Mouse (Mus musculus) cerebellum, adult 18-20 months (tissue): ENCODE results near the gene Ccdc124.

Experiments
- DNase-seq, 2 experiments: peaks; one replicate each; pipeline ENCODE4 v3.0.0; 2021

The Ccdc124 gene

DNA sequence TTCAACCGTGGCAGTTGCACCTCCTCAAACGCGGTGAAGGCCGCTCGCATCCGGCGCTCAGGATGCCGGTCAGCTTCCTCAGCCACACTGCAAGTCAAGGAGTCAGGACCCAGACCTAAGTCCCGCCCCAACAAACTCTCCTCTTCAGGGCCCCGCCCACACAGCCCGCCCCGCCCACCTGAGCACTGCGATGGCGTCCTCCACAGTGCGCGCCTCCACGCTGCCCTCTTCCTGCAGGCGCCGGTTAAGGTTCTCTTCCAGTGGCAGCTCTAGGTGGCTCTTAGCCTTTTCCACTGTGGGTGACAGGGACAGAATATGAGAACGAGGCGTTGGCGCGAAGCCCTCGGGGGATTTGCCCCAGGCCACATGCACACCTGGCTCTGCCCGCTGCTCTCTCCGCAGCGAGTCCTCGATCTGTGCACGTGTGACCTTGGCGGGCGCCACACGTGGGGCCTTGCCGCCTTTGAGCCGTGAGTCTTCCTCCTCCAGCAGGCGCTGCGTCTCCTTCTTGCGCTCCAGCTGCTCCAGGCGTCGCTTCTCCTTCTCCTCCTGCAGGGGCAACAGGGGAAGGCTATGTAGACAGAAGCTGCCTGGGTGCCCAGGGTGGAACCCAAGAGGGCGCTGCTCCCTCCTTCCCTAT, 5.1 kb downstream of the Ccdc124 start:
- no peak for DNase-seq

DNA sequence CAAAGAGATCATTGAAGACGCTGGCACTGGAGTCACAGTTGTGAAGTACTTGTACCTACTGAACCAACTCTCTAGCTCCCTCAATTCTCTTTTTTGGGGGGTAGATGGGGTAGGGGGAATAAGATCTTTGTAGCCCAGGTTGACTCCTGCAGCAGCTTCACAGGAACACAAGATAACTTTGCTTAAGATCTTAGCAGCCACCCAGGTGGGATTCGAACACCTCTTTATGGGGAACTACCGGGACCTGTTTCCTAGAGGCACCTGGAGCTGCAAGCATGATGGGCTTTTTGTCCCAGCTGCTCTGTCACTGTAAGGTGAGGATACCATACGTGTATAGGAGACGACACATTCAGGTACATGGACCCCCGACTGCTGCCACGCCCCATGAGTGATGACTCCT, 7.2 kb downstream of the Ccdc124 start:
- DNase-seq: peak in 1 of 2 experiments; percentile 13

DNA sequence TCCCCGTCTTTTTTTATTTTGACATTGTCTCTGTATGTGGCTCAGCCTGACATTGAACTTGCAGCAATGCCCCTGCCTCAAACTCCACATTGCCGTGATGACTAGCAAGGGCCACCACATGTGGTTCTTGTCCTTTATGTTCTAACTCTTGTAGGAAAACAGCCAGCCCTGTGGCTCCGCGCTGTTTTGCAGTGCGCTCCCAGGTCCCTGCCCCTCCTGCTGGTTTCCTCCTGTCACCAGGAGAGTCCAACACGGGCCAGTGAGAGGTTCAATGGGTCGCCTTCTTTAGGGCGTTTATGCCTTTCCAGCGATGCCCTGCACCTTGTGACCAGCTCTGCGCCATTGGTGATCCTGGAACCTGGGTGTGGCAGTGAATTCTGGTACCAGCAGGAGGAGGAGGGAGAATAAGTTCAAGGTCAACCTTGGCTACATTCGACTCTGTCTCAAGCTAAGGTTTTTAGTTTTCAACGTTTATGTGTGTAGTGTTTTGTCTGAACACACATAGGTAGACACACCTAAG, 7.7 kb downstream of the Ccdc124 start:
- DNase-seq: peak in 1 of 2 experiments; percentile 28

DNA sequence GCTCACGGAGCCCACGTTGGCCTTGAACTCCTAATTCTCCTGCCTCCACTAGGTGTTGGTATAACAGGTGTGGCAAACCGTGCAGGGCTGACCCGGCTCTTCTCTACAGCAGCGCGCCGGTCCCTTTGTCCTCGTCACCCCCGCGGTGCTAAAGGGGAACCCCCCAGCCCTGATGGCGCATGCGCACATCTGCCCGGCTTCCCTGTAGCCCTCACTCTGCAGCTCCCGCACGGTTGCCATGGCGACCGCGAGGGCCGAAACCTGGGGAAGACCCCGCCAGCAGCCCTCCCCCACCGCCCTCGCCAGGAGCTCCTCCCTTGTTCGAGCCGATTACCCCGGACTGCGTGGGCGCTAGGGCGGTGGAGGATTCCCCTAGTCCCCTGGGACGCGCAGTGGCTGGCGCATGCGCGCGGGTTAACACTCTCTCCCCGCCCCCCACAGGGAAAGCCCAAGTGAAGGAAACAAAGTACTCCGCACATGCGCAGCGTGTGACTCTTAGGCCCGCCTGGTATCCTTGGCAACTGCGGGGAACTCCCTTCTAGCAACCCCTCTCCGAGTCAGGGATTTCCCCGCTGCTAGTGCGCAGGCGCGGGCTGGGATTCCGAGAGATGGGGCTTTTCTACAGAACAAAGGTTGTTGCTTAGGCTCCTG, 8.3 kb downstream of the Ccdc124 start:
- peak; percentile 97 to 99 for DNase-seq

DNA sequence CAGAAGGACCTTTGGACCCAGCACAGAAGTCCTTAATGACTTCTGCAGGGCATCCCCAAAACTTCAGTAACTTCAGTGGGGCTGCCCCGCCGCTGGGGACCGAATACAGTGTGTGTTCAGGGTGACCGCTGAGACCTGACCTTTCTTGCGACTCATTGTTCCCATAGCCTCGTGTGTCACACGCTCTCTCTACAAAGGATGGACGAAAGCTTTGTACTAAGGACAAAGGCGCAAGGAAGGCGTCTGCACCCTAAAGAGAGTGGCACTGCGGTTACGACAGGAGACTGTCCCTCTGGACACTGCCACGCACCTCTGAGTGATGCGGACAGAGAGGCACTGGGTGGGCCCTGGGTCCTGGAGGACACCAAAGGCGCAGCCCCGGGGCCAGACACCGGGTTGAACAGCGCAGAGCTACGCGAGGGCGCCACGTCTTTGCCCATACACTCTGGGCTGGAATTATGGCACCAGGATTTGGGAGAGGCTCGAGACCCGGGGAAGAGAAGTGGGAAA, 9.0 kb downstream of the Ccdc124 start:
- peak in 1 of 2 experiments; percentile 58 for DNase-seq

DNA sequence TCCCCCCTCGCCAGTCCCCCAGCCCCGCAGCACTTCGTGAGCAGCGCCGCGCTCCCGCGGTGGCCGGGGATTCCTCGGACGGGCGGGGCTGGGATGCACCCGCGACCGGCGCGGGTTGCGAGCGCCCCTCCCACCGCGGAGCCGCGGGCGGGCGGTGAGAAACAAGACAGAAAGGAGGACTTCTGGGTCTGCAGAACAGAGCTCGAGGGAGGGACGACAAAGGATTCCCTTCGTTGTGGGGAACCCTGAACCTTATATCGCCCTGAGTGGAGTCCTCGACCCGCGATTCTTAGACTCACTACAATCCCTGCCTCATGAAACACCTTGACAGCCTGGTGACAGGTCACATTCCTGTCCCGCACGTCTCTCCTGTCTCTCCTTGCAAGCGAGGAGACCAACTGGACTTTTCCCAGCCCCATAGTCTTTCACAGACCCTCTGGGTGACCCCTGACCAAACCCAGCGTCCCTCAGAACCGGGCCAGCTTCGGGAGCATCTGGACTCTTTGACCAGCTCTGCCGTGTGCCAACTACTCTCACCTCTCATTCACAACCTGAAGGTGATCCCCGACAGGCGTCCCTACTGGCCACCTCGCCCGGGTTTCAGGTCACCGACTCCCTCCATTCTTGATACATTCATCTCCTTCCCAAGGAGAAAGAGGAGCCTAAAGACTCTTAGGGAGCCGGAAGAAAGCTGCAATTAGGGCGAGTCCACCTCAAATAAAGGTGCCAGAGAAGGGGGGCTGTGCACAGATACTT, 9.6 kb downstream of the Ccdc124 start:
- peak in 1 of 2 experiments; percentile 48 for DNase-seq

DNA sequence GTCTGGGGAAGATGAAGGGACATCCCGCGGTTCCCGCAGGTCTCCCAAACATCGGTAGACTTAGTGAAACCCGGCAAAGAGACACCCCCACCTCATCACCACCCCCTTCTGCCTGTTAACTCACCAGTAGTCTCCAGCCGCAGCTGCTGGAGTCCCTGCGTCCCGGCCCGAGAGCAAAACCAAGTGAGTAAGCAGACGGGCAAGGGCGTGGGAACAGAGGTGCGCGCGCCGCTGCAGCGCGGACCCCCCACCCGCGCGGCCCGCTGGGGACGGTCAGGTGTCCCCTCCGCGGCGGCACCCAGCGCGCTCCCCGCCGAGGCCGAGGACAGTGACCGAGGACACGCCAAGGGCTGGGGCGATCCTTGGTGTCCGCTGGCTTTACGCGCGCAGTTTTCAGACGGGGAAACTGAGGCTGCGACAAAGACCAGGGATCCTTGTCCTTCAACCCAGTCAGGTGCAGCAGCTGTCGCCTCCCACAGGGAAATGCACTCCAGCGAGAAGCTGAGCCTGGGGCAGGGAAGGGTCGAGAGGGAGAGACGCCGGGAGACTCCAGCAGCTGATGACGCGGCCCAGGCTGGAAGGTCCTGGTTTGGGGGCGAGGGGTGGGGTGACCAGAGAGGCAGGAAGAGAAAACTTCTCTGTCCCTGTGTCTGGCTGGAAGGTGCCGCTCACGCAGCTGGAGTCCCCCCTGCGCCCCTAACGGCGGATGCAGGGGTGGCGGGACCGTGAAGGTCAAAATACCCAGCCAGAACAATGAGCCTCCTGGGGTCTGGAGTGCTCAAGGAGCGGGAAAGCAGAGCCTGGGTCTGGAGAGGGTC, 10.7 kb downstream of the Ccdc124 start, which contains the start of gene Kcnn1:
Gene Kcnn1 (minus strand): TSS at position 435 of the 818 bp plus-strand sequence.
- peak in 1 of 2 experiments; percentile 21 for DNase-seq

DNA sequence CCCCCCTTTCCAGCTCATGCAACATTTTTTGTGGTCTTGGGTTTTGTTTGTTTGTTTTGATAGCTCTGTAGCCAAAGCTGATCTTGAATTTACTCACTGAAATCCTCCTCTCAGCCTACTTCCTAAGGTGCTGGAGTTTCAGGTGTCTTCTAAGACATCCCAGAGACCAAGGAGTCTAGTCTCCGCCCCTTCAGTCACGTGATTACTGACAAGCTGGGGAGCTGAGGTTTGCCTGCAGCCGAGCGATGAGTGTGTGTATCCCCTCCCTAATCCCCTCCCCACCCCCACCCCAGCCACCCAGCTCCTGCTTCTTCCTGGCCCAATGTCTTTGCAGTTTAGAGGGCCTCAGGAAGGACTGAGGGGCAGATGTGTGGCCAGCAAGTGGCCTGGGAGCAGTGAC, 16.2 kb downstream of the Ccdc124 start:
- no peak for DNase-seq

DNA sequence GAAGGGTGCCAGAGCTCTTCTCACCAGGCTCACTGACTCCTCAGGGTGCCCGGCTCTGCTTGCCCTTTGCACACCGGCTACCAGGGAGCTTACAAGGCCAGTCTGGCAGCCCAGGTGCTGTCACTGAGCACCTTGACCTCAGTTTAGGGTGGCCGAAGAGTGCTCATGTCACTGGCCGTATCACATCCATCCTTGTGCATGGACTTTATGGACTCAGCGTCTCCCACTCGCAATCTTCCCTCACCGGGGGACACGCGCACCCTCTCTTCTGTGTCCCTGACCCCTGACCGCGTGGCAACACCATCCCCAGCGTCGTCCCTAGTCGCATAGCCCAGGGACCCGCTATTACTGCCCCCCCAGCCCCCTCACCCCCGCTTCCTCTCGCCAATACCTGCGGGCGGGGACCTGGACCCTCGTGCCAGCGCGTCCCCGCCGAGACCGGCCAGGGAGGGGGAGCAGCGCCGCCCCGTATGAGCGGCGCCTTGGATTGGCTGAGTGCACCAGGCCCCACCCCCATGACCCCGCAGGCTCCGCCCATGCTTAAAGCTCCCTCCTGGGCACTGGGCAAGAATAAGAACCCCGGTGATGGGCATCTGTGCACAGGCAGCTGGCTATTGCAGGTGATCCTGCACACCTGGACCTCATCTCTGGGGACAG, 17.1 kb downstream of the Ccdc124 start:
- peak; percentile 84 to 88 for DNase-seq

DNA sequence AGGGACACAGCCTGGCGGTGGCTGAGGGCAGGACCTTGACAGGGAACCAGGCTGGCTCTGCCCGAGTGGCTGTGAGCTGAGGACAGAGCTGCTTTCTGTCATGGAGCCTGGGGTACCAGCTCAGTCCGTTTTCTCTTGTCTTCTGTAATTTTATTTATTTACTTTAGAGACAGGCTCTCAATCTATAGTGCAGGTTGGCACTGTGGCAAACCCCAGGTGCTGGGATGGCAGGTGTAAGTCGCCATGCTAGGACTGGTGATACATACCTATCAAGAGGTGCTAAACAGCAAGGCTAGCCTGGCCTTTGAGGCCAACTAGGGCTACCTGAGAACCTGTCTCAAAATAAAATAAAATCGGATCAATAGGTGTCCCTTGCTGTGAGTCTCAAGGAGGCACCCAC, 17.7 kb downstream of the Ccdc124 start:
- DNase-seq: no peak

DNA sequence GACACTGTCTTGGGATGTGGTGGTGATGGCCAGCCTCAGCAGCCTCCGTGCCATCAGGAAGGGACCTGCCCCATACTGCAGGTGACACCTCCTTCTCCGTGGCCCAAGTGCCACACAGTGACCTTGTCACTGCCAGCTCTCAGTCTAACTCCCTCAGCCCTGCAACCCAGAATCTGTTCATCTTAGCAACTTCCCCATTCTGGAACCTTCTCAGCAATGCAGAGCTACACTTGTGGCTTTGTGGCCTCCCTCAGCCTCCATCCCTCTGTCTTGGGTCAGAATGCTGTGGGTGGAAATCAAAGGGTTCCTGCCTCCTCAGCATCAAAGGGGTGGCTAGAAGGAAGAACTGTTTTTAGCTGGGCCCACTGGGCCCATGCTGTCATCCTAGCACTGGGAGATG, 19.9 kb downstream of the Ccdc124 start:
- DNase-seq: no peak

DNA sequence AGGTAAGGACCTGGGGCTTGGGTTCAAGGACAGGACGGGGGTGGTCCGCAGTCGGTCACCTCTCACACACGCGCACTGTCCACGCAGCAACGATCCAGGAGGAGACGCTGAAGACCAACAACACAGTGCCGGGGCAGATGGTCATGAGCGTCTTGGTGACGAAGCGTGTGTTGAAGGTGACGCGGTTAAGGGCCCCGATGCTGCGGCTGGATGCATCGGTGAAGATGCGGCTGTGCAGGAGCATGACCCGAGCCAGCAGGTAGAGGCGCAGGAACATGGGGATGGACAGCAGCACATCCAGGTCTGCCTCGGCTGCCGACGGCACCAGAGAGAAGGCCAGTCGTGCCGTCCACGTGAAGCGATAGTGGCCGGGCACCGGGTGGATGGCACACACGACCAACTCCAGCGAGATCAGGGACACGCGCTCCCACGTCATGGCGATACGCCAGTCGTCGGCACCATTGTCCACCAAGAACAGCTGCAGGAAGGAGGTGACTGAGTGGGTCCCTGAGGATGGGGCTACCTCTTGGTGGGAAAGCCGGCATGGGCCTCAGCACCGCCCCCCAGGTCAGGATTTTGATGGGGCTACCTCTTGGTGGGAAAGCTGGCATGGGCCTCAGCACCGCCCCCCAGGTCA, 21.0 kb downstream of the Ccdc124 start:
- no peak for DNase-seq

DNA sequence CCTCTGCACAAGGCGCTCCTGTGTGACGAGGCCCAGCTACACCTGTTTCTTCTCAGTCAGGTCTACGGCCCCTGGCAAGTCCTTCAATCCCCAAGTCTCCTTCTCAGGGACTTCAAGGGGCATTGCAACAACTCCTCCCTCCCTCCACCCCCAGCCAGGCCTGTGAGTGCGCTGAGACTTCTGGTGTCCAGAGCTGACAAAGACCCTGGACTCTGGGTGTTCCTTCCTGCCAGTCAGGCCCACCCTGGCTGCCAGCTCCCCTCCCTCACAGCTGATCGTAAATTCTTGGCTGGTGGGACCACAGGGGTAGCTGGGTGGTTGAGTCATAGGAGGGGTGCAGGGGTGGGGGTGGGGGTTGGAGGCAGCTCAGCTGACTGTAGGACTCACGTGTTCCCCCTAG, 21.9 kb downstream of the Ccdc124 start:
- DNase-seq: no peak

DNA sequence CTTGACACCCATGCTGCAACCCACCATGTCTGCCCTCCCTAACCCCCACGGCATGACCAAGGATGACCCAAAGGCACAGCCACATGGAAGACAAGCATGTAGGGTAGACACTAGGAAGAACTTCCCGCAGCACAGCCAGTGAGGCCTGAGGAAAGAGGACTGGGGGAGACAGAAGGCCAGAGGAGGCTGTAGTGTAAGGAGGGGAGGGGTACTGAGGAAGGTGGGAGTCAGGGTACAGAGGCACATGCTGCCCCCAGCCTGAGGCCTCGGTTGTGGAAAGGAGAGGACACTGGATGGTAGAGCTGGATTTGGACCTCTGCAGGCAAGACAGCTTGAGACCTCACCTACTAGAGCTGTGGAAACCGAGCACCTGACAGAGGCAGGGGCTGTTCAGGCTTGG, 22.8 kb downstream of the Ccdc124 start:
- no peak for DNase-seq

DNA sequence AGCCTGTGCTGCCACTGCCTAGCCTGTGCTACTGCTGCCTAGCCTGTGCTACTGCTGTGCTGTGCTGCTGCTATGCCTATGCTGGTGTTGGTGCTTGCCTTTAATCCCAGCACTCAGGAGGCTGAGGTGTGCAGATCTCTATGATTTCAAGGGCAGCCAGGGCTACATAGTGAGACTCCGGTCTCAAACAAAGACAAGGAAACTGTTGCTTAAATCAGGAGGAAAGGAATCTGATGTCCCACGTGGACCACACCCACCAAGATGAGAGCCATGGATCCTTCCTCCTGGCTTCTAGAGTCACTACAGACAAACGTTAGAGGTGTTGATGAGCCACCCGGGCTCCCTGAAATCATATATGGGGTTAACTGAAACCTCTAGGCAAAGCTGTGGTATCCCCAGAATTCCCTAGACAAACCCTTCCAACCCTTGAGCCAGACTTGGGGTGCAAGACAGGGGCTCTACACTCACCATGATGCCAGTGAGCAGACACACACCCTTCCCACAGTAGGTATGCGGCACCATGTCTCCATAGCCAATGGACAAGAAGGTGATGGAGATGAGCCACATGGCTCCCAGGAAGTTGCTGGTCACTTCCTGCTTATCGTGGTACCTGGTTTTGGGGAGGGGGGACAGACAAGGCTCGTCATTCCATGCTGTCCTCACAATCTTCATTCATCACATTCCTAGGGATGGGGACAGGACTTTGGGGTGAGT, 23.4 kb downstream of the Ccdc124 start:
- no peak for DNase-seq

DNA sequence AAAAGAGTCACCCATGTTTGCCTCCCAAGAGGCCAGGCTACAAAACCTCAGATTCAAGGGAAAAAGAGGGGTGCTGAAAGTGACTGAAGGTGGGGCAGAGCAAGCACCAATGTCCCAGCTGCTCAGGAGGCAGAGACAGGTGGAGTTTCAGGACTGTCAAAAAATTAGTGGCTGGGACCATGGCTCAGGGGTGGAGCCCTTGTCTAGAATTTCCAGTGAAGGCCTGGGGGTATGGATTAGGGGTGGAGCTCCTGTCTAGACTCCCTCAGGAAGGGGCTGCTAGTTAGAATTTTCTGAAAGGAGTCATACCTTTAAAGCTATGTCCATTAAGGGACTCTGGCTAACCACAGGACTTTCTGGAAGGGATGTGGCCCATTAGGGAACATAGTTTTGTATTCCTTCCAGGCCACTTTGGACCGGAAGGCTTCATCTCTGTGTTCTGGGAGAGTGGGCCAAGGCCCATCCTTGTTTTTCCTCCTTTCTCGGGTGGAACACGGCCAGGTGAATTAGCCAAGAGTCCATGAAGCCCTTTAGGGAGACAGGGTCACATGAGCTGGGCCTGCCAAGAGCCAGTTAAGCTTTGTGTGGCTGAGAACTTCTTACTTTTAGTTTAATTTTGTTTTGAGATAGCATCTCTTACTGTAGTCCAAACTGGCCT, 24.3 kb downstream of the Ccdc124 start:
- DNase-seq: no peak

DNA sequence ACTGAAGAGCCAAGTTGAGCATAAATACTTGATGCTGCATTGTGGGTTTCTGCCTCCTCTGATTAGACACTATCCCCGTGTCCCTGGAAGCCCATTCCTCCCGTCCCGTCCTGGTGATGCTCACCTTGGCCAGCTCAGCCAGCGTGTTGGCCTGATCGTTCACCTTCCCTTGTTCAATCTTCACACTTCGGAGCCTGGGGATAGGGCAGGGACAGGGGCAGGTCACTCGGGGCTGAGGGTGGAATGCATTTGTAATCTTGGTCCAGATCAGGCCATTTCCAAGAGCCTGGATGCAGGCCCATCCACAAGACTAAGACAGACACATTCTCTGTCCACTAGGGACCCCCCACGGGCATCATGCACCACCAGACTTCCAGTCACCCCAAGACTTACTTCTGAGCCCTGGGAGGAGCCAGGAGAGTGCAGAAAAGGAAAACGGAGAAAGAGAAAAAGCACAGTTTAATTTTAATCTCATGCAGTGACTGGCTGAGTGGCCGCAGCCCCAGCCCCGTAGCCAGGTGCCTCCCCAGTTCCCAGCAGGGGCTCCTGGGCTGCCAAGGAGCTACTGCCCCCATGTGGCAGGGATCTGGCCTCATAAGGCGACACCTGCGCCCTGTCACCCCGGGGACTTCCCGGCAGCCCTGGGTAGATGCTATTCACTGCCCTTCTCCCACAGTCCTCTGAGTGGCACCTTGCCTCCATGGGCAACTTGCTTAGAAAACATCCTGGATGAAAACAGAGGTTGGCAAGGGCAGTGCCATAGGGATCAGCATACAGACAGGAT, 27.2 kb downstream of the Ccdc124 start:
- no peak for DNase-seq

DNA sequence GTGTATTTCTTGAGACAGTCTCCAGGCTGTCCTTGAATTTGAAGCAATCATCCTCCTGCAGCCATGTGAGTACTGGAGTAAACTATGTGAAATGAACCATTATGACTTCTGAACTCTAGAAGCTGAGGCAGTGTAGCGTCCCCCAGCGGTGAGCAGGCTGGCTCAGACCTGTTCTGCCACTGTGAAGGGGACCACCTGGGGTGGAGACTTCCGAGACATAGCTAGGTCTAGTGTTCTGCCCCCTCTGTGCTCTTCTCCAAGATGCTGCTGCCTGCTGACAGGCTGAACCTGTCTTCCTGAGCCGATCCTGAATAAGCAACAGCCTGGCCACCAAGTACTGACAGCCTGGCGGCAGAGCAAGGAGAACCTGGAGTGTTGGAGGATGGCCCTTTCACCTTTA, 28.6 kb downstream of the Ccdc124 start:
- no peak for DNase-seq

DNA sequence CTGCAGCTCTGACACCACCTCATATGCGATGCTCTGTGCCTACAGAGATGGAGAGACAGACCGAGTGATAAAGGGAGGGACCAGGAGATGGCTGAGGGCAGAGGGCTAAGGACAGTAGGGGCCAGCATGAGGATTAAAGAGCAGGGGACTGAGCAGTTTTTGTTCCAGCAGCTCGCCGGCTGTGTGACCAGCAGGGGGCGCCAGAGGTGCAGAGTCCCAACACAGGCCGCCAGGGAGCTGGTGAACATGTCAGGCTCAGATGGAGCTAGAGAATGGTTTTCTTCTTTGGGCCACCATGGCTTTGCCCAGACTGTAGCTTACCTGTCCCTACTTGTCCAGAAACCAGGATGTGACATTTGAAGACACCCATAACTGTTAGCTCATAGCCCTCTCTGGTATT, 29.2 kb downstream of the Ccdc124 start:
- peak; percentile 85 to 90 for DNase-seq
